7 mouse cellular contexts compared by ENCODE assay signal in the genomic region with DNA sequence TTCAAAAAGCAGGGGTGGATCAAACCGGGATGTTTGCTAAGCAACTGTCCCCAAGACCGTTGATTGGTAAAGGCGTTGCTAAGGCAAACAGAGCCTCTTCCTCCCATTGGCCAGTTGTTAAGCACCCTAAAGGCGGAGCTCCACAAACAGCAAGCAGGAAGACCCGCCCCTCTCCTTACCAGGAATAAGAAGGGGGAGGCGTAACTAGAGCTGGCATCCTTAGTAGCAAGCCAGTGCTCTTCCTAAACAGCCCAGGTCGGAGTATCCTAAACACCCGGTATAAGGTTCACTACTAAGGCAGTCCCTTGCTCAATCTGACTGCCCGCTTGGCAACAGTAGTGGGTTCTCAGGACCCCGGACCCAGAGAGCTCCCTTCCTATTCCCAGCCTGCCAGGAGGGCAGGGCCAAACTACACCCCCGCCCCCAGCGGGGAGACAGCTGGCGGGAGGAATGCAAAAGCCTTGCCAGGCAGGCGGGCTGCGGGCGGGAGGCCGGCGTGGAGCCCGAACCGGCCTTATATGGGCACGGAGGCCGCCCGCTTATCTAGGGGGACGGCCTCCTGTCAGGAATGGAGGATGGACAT. TPM values are rescaled to one million over a fixed set of nuclear protein-coding genes. Genes with fewer than 3 reads are reported as not detected.
DNase-seq lines count a peak whose midpoint lies in the region; ATAC-seq lines count a peak whose summit lies in the region.

No protein-coding gene starts in this region.

- H3K4me1 ChIP-seq in embryonic facial prominence, embryonic 10.5 days = peaks cover 65% of the 10 kb centered on the region
- peaks cover 31% of the 10 kb centered on the region for H3K4me1 ChIP-seq in intestine, embryonic 15.5 days (replicated peaks)

- H3K9ac ChIP-seq in intestine, embryonic 15.5 days = 0 out of 2 replicates have a peak overlapping the region, but pooled peaks have one; percentile 29

- H3K9me3 ChIP-seq in embryonic facial prominence, embryonic 10.5 days = no peaks in the 10 kb centered on the region
- no peaks in the 10 kb centered on the region for H3K9me3 ChIP-seq in intestine, embryonic 15.5 days

- intact Hi-C loops in left cerebral cortex, postnatal 14 days (cut with DNase I) = no loop called here

- 1% methylated on average over 24 of the region's 24 CpGs for WGBS in embryonic facial prominence, embryonic 10.5 days
- WGBS in intestine, embryonic 15.5 days = 1% methylated on average over 24 of the region's 24 CpGs

- H3K4me2 ChIP-seq in intestine, embryonic 15.5 days (replicated peaks) = peak overlapping the region; percentile 87

- H3K36me3 ChIP-seq in embryonic facial prominence, embryonic 10.5 days (replicated peaks) = peaks cover 45% of the 10 kb centered on the region
- peaks cover 29% of the 10 kb centered on the region for H3K36me3 ChIP-seq in intestine, embryonic 15.5 days

- H3K4me3 ChIP-seq in embryonic facial prominence, embryonic 10.5 days = peak overlapping the region; percentile 97
- peak overlapping the region; percentile 99 for H3K4me3 ChIP-seq in intestine, embryonic 15.5 days (replicated peaks)

- peaks cover 7% of the 10 kb centered on the region for H3K27me3 ChIP-seq in embryonic facial prominence, embryonic 10.5 days (replicated peaks; ENCODE audit: low read depth, poor library complexity, severe bottlenecking)
- H3K27me3 ChIP-seq in intestine, embryonic 15.5 days (replicated peaks) = no peaks in the 10 kb centered on the region

- H3K27ac ChIP-seq in embryonic facial prominence, embryonic 10.5 days (replicated peaks) = peak overlapping the region; percentile 59
- H3K27ac ChIP-seq in intestine, embryonic 15.5 days = peak overlapping the region; percentile 94

- peak; percentile 79 for ATAC-seq in intestine, embryonic 15.5 days

- DNase-seq in adrenal gland, adult 8-10 months = peak; percentile 91
- peak; percentile 88 for DNase-seq in embryonic facial prominence, embryonic 10.5 days (ENCODE audit: low spot score)
- DNase-seq in gastrocnemius, postnatal 4 days (ENCODE audit: low spot score in 2 of 2) = peak; percentile 86 to 93
- peak; percentile 88 to 97 for DNase-seq in left cerebral cortex, postnatal 14 days (ENCODE audit: low spot score in 2 of 2)
- peak; percentile 94 for DNase-seq in mesoderm, embryonic 11.5 days (ENCODE audit: low read depth, low spot score)
- peak; percentile 82 to 93 for DNase-seq in right cerebral cortex, postnatal 36 days (ENCODE audit: low spot score in 2 of 2)

RNA-seq across cellular contexts. Expression of gene Srf, which starts 3.0 kb away (rescaled TPM):
- 10 to 100 TPM; 34.0 to 42.0 (median 37.2) TPM for total RNA-seq in adrenal gland, adult 8-10 months (2022)
- polyA plus RNA-seq in embryonic facial prominence, embryonic 10.5 days (2016; fragmentation: Nextera tagmentation; extraction: Ambion mirVana) = 5.6 and 7.0 TPM in 2 replicates
- total RNA-seq in gastrocnemius, postnatal 4 days (2021) = 10 to 100 TPM; 81.5 to 84.4 TPM
- 7.6 and 8.9 TPM in 2 replicates for polyA plus RNA-seq in intestine, embryonic 15.5 days (2015; fragmentation: Nextera tagmentation; extraction: Ambion mirVana)
- total RNA-seq in left cerebral cortex, postnatal 14 days (2021) = 10 to 100 TPM; 52.0 to 65.9 TPM

RNA-seq across cellular contexts. Expression of gene Cul9, which starts 6.7 kb away (rescaled TPM):
- total RNA-seq in adrenal gland, adult 8-10 months (2022) = 10 to 100 TPM; 31.6 to 48.8 (median 37.7) TPM
- polyA plus RNA-seq in embryonic facial prominence, embryonic 10.5 days (2016; fragmentation: Nextera tagmentation; extraction: Ambion mirVana) = 5.2 and 6.1 TPM in 2 replicates
- total RNA-seq in gastrocnemius, postnatal 4 days (2021) = 10 to 100 TPM; 13.5 to 15.0 TPM
- 2.8 and 3.4 TPM in 2 replicates for polyA plus RNA-seq in intestine, embryonic 15.5 days (2015; fragmentation: Nextera tagmentation; extraction: Ambion mirVana)
- 10 to 100 TPM; 49.3 to 50.8 TPM for total RNA-seq in left cerebral cortex, postnatal 14 days (2021)

RNA-seq across cellular contexts. Expression of gene Dnph1, which starts 56.4 kb away (rescaled TPM):
- 1 to 10 TPM; 4.5 to 6.9 (median 6.4) TPM for total RNA-seq in adrenal gland, adult 8-10 months (2022)
- 79.9 and 81.6 TPM in 2 replicates for polyA plus RNA-seq in embryonic facial prominence, embryonic 10.5 days (2016; fragmentation: Nextera tagmentation; extraction: Ambion mirVana)
- 1 to 10 TPM; 3.6 to 5.2 TPM for total RNA-seq in gastrocnemius, postnatal 4 days (2021)
- 48.7 and 48.9 TPM in 2 replicates for polyA plus RNA-seq in intestine, embryonic 15.5 days (2015; fragmentation: Nextera tagmentation; extraction: Ambion mirVana)
- total RNA-seq in left cerebral cortex, postnatal 14 days (2021) = 1 to 10 TPM; 5.2 to 5.3 TPM

Comparison
In these comparisons a context has a peak if more than half of its experiments do, and no peak if none do; other contexts are left out.
1. Peak in every context shown above with its lines: DNase-seq, ATAC-seq, H3K4me3 ChIP-seq and H3K27ac ChIP-seq.